Mouse (Mus musculus): ENCODE results near the gene Maff.

DNA sequence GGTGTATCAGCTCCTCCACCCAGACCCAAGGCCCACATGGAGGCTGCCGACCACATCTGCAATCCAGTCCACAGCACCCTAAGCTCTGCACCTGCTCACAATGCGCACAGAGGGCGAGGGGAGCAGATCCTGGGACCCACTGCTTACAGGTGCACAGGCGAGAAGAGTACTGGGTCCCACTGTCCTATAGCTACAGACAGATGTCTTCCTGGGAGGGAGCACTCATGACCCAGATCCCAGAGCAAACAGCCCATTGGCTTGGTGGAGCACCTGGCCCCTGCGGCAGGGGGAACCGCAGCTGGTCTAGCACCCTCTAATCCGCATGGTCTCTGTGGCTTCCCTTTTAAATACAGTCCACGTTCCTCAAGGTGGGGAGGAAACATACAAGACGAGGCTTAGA, 35.2 kb downstream of the Maff start:
- TF ChIP-seq CTCF (IDR thresholded peaks at IDR 0.05; ENCODE audit: borderline replicate concordance, insufficient read depth, low read depth, low read length) (no peak), POLR2A (IDR thresholded peaks at IDR 0.05; ENCODE audit: borderline replicate concordance, insufficient read depth, low read length) (no peak)

All from cerebellum, adult 2 months (tissue).